Mouse (Mus musculus) brain, embryonic 14.5 days (tissue): Measurements from ENCODE around the gene Pam.

Experiments
- CTCF ChIP-seq: fragments of 200-500 bp; IDR thresholded peaks from 2 replicates; pipeline ENCODE4 v1.5.1; 2012; ENCODE audit warnings: inconsistent platforms, mild to moderate bottlenecking, moderate library complexity, borderline replicate concordance; ENCODE audit not compliant: insufficient read depth, insufficient read length; ENCODE audit errors: extremely low read depth
- POLR2A ChIP-seq: fragments of 200-500 bp; IDR thresholded peaks from 2 replicates; pipeline ENCODE4 v1.6.1; 2012; ENCODE audit warnings: mild to moderate bottlenecking, inconsistent platforms, borderline replicate concordance; ENCODE audit not compliant: poor library complexity, insufficient read depth, insufficient read length, severe bottlenecking; ENCODE audit errors: extremely low read depth

- no peak for TF ChIP-seq CTCF
- no peak for TF ChIP-seq POLR2A
Observed at GRCm38 (mm10) chr1:98071436-98071835, 24.0 kb downstream of the Pam start.
